Mouse (Mus musculus) heart, embryonic 15.5 days (tissue): ENCODE results near the gene Tmem121. TPM values are rescaled to one million over a fixed set of nuclear protein-coding genes. Genes with fewer than 3 reads are reported as not detected.
"Not testable (repeated sequence)": the region's sequence is repeated elsewhere in the genome, so short reads cannot be mapped to it uniquely, and the experiment has no call there.

ENCODE experiments used
- ATAC-seq: fragments of 200-750 bp; cut with Nextera tagmentation; replicated peaks from 2 replicates; pipeline ENCODE4 v1.8.0; 2017; ENCODE audit warnings: low read depth, moderate TSS enrichment; ENCODE audit not compliant: insufficient number of reproducible peaks, insufficient read depth, low FRiP score
- H3K27ac ChIP-seq: fragments of 300-500 bp; sonication (generic); 2 replicates; pipeline ENCODE4 v1.5.1; 2015; ENCODE audit warnings: mild to moderate bottlenecking, inconsistent platforms
- H3K27me3 ChIP-seq: fragments of 300-500 bp; sonication (generic); 2 replicates; pipeline ENCODE4 v1.6.1; 2015; ENCODE audit warnings: inconsistent platforms
- H3K36me3 ChIP-seq: fragments of 300-500 bp; sonication (generic); 2 replicates; pipeline ENCODE4 v1.6.1; 2015; ENCODE audit warnings: mild to moderate bottlenecking, inconsistent platforms
- H3K4me1 ChIP-seq: fragments of 300-500 bp; sonication (generic); replicated peaks from 2 replicates; pipeline ENCODE4 v1.6.1; 2015; ENCODE audit warnings: inconsistent platforms
- H3K4me2 ChIP-seq: fragments of 300-500 bp; sonication (generic); 2 replicates; pipeline ENCODE4 v1.6.1; 2015; ENCODE audit warnings: inconsistent platforms, mild to moderate bottlenecking, moderate library complexity
- H3K4me3 ChIP-seq: fragments of 300-500 bp; sonication (generic); 2 replicates; pipeline ENCODE4 v1.5.1; 2015; ENCODE audit warnings: mild to moderate bottlenecking, inconsistent platforms
- H3K9ac ChIP-seq: fragments of 300-500 bp; sonication (generic); 2 replicates; pipeline ENCODE4 v1.6.1; 2015; ENCODE audit warnings: mild to moderate bottlenecking, inconsistent platforms
- H3K9me3 ChIP-seq: fragments of 300-500 bp; sonication (generic); replicated peaks from 2 replicates; pipeline ENCODE4 v1.6.1; 2016; ENCODE audit warnings: inconsistent platforms
- WGBS: fragments of 180-500 bp; shearing (Covaris S2); methylation state at CpG from one replicate; pipeline ENCODE4 v1.1.7; 2015; ENCODE audit warnings: mixed read lengths; 5-methylcytosine and 5-hydroxymethylcytosine counted together
- polyA plus RNA-seq: library from polyadenylated mRNA; unstranded; fragments of >200 nt; fragmentation: Nextera tagmentation; extraction: Ambion mirVana; gene quantifications from 2 replicates; pipeline ENCODE4 v1.2.1, GENCODE M21; 2015

Tmem121 gene
- polyA plus RNA-seq, 1 experiment from 2014 or later, result 2.0 TPM

- Histone ChIP-seq H3K27ac (no peak overlapping the region), H3K9ac (no peak overlapping the region), H3K4me3 (peak overlapping the region; percentile 65), H3K4me1 (peaks cover 30% of the 10 kb centered on the region), H3K36me3 (no peaks in the 10 kb centered on the region), H3K4me2 (peak overlapping the region; percentile 95), H3K9me3 (no peaks in the 10 kb centered on the region), H3K27me3 (peaks cover 54% of the 10 kb centered on the region)
- ATAC-seq, result no peak
- WGBS, result 79% methylated on average over 51 of the region's 51 CpGs
Measured at GRCm38 (mm10) chr12:113188349-113189055, 2.8 kb downstream of the Tmem121 start.

DNA sequence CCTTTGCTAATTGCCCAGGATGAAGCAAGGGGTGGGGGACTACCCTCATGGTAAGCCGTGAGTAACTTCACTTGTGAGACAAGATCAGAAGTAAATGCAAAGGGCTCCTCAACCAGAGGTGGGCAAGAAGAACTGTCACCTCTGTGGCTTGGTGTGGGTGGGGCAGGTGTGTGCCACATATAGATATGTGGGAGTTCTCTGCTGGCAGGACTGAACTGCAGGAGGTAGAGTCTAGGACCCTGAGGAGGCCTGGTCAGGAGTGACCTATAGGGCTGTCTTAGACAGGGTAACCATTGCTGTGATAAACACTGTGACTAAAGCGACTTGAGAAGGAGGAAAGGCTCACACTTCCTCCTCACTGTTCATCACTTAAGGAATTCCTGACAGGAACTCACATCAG is 7.7 kb downstream of the Tmem121 start:
- Histone ChIP-seq H3K27ac (no peak overlapping the region), H3K36me3 (no peaks in the 10 kb centered on the region), H3K4me2 (no peak overlapping the region), H3K4me1 (no peaks in the 10 kb centered on the region), H3K9me3 (no peaks in the 10 kb centered on the region), H3K9ac (no peak overlapping the region), H3K27me3 (peaks cover 7% of the 10 kb centered on the region), H3K4me3 (no peak overlapping the region)
- ATAC-seq, result no peak
- WGBS, result 56% methylated on average over 2 of the region's 2 CpGs

DNA sequence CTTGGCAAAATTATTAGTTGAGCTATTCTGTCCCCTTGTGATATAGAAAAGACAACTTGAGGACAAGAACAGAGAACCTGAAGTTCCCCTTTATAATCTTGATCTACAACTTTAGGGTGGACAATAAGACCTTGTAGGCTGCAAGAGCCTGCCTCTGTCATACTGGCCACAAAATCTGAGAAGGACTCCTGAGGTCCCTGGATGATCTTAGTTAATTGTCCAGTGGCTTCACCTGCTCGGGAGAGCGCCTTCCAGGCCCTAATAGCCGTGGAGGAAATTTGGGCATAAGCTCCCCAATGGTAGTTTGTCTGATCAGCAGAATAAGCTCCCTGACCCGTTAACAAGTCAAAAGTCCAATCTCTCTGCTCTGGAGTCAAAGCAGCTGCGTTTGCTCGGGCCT is 13.4 kb downstream of the Tmem121 start:
- not testable (repeated sequence) for H3K4me3 ChIP-seq, H3K27ac ChIP-seq, H3K36me3 ChIP-seq, H3K4me2 ChIP-seq, H3K4me1 ChIP-seq, ATAC-seq, H3K27me3 ChIP-seq, H3K9ac ChIP-seq, H3K9me3 ChIP-seq
- WGBS, result 96% methylated on average over 3 of the region's 6 CpGs

GRCm38 (mm10) chr12:113201301-113201700 is 15.6 kb downstream of the Tmem121 start:
- no peak for ATAC-seq
- no peak overlapping the region for H3K4me2 ChIP-seq
- H3K27ac ChIP-seq, result no peak overlapping the region
- 90% methylated on average over 4 of the region's 4 CpGs for WGBS
- H3K4me1 ChIP-seq, result no peaks in the 10 kb centered on the region
- H3K4me3 ChIP-seq, result no peak overlapping the region
- no peaks in the 10 kb centered on the region for H3K36me3 ChIP-seq
- H3K27me3 ChIP-seq, result no peaks in the 10 kb centered on the region
- H3K9me3 ChIP-seq, result no peaks in the 10 kb centered on the region
- H3K9ac ChIP-seq, result no peak overlapping the region

DNA sequence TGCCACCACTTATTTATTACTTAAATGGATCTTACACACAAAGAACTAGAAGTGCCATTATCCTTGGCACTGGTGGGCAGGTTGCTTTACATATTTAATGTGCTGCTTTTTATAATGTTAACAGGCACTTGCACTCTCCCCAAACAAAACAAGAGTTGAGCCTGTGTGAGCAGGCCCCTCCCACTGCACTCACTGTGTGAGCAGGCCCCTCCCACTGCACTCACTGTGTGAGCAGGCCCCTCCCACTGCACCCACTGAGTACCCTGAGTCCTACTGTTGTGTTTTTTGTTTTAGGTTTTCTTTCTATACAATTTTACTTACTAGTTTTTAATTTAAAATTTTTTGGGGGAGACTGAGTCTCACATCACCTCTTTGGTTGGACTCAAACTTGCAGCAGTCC is 16.3 kb downstream of the Tmem121 start:
- Histone ChIP-seq H3K4me3 (no peak overlapping the region), H3K27me3 (no peaks in the 10 kb centered on the region), H3K4me2 (no peak overlapping the region), H3K27ac (no peak overlapping the region), H3K9me3 (no peaks in the 10 kb centered on the region), H3K36me3 (no peaks in the 10 kb centered on the region), H3K9ac (no peak overlapping the region), H3K4me1 (no peaks in the 10 kb centered on the region)
- no peak for ATAC-seq

GRCm38 (mm10) chr12:113203522-113203921 is 17.8 kb downstream of the Tmem121 start:
- 64% methylated on average over 7 of the region's 7 CpGs for WGBS
- H3K36me3 ChIP-seq, result no peaks in the 10 kb centered on the region
- H3K27ac ChIP-seq, result no peak overlapping the region
- H3K9me3 ChIP-seq, result no peaks in the 10 kb centered on the region
- no peaks in the 10 kb centered on the region for H3K27me3 ChIP-seq
- ATAC-seq, result no peak
- no peak overlapping the region for H3K4me3 ChIP-seq
- H3K4me1 ChIP-seq, result no peaks in the 10 kb centered on the region
- H3K4me2 ChIP-seq, result no peak overlapping the region
- H3K9ac ChIP-seq, result no peak overlapping the region

DNA sequence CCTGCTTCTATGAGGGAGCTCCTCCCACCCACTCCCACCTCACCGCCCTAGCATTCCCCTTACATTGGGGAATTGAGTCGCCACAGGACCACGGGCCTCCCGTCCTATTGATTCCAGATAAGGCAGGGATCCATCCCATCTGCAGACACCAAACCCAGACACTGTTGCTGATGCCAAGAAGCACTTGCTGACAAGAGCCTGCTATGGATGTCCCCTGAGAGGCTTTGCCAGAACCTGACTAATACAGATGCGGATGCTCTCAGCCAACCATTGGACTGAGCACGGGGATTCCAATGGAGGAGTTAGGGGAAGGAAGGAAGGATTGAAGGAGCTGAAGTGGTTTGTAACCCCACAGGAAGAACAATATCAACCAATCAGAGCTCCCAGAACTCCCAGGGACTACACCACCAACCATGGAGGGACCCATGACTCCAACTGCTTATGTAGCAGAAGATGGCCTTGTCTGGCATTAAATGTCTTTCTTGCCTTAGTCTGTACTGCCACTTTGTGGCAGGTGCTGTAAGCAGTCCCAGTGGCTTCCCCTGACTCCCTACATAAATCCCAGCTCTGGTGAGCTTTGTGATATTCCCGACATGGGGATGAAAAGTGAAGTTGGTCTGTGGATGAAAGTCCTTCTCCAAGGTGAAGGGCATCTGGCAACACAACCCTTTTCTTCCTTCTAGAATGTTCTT is 19.7 kb downstream of the Tmem121 start:
- Histone ChIP-seq H3K9me3 (no peaks in the 10 kb centered on the region), H3K36me3 (no peaks in the 10 kb centered on the region), H3K4me3 (no peak overlapping the region), H3K4me1 (no peaks in the 10 kb centered on the region), H3K9ac (no peak overlapping the region), H3K27ac (no peak overlapping the region), H3K27me3 (no peaks in the 10 kb centered on the region), H3K4me2 (no peak overlapping the region)
- ATAC-seq, result no peak
- WGBS, result 76% methylated on average over 7 of the region's 7 CpGs

DNA sequence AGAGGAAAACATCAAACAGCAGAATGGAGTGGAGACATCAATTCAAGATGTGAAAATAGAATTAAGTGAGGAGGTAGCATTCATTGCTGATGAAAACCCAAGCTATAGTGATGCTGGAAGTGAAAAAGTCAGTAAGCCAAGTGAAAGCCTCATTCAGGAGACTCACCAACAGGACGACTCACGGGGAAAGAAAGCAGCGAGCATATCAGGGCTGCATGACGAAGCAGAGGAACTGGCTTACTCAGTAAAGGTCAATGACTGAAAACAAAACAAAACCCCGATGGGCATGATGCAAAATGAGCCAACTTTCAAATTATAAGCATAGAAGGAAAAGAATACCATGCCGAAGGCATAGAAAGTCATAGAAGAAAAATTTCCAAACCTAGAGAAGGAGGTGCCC is 22.0 kb downstream of the Tmem121 start:
- H3K27ac ChIP-seq, result no peak overlapping the region
- WGBS, result 71% methylated on average over 6 of the region's 6 CpGs
- H3K36me3 ChIP-seq, result no peaks in the 10 kb centered on the region
- ATAC-seq, result no peak
- H3K27me3 ChIP-seq, result no peaks in the 10 kb centered on the region
- no peak overlapping the region for H3K4me2 ChIP-seq
- H3K4me1 ChIP-seq, result no peaks in the 10 kb centered on the region
- no peaks in the 10 kb centered on the region for H3K9me3 ChIP-seq
- no peak overlapping the region for H3K9ac ChIP-seq
- H3K4me3 ChIP-seq, result no peak overlapping the region

- Histone ChIP-seq H3K9me3 (no peaks in the 10 kb centered on the region), H3K9ac (no peak overlapping the region), H3K27me3 (no peaks in the 10 kb centered on the region), H3K4me2 (no peak overlapping the region), H3K4me1 (no peaks in the 10 kb centered on the region), H3K4me3 (no peak overlapping the region), H3K27ac (no peak overlapping the region), H3K36me3 (no peaks in the 10 kb centered on the region)
- no peak for ATAC-seq
- WGBS, result 78% methylated on average over 17 of the region's 17 CpGs
Measured at GRCm38 (mm10) chr12:113210586-113211378, 25.1 kb downstream of the Tmem121 start.

- no peaks in the 10 kb centered on the region for H3K4me1 ChIP-seq
- H3K4me2 ChIP-seq, result no peak overlapping the region
- H3K27ac ChIP-seq, result no peak overlapping the region
- H3K27me3 ChIP-seq, result no peaks in the 10 kb centered on the region
- ATAC-seq, result no peak
- 76% methylated on average over 5 of the region's 5 CpGs for WGBS
- H3K9me3 ChIP-seq, result no peaks in the 10 kb centered on the region
- H3K36me3 ChIP-seq, result no peaks in the 10 kb centered on the region
- H3K4me3 ChIP-seq, result no peak overlapping the region
- no peak overlapping the region for H3K9ac ChIP-seq
Measured at GRCm38 (mm10) chr12:113211772-113212171, 26.0 kb downstream of the Tmem121 start.

DNA sequence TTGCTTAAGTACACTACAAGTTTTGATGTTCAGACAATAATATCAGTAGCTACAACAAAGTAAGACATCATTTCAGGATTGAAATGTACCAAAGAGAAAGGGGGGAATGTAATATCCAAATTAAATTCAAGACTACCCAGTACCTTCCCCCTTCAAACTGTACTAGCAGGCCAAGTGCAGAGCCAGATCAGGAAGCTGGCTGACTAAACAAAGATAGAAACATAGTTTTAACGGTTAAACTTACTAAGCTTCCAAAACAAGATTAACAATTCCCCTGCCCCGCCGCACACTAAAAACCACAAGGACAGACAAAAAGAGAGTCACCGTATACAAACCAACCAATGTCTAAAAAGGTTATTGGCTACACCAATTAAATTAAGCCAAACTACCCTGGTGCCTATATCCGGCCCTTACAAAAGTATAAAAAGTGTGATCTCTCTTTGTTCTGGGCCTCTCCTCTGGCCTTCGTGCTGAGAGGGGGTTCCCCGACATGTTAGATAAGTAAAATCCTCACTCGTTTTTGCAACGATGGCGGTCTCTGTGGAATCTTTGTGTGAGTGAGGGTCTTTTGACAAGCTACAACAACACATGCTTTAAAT is 26.7 kb downstream of the Tmem121 start:
- Histone ChIP-seq H3K9me3 (no peaks in the 10 kb centered on the region), H3K36me3 (no peaks in the 10 kb centered on the region), H3K4me2 (no peak overlapping the region), H3K27me3 (no peaks in the 10 kb centered on the region), H3K4me3 (no peak overlapping the region), H3K9ac (no peak overlapping the region), H3K4me1 (no peaks in the 10 kb centered on the region), H3K27ac (no peak overlapping the region)
- 75% methylated on average over 10 of the region's 10 CpGs for WGBS
- ATAC-seq, result no peak
